Mouse (Mus musculus) spleen, adult 2 months (tissue): ENCODE measurements around the gene Gm38392. TPM values are rescaled to one million over a fixed set of nuclear protein-coding genes. Genes with fewer than 3 reads are reported as not detected.

Source experiments
- DNase-seq, 2 experiments: peaks; one replicate each; pipeline versions ENCODE4 v3.0.0 to v3.0.0-alpha.2; 2012 to 2021; ENCODE audit warnings: low spot score in 2 of 2, low read depth in 1 of 2
- H3K27ac ChIP-seq: fragments of 200-500 bp; 2 replicates; pipeline ENCODE4 v1.5.1; 2012; ENCODE audit warnings: low read length, inconsistent platforms; ENCODE audit not compliant: insufficient read depth
- H3K27me3 ChIP-seq: fragments of 200-500 bp; 2 replicates; pipeline ENCODE4 v1.6.1; 2012; ENCODE audit warnings: mild to moderate bottlenecking, moderate library complexity, low read length, inconsistent platforms; ENCODE audit not compliant: control insufficient read depth, insufficient read depth
- H3K36me3 ChIP-seq: fragments of 200-500 bp; 2 replicates; pipeline ENCODE4 v1.6.1; 2012; ENCODE audit warnings: mild to moderate bottlenecking, low read length, inconsistent platforms; ENCODE audit not compliant: control insufficient read depth, insufficient read depth
- H3K4me1 ChIP-seq: fragments of 200-500 bp; 2 replicates; pipeline ENCODE4 v1.6.1; 2011; ENCODE audit warnings: inconsistent platforms; ENCODE audit not compliant: control insufficient read depth, insufficient read depth, insufficient read length
- H3K4me3 ChIP-seq: fragments of 200-500 bp; 2 replicates; pipeline ENCODE4 v1.5.1; 2011; ENCODE audit warnings: mild to moderate bottlenecking, inconsistent platforms; ENCODE audit not compliant: insufficient read depth, insufficient read length; ENCODE audit errors: extremely low read depth
- CTCF ChIP-seq: fragments of 200-500 bp; IDR thresholded peaks from 2 replicates; pipeline ENCODE4 v1.5.1; 2011; ENCODE audit warnings: mild to moderate bottlenecking, inconsistent platforms; ENCODE audit not compliant: insufficient read depth, insufficient read length, insufficient replicate concordance; ENCODE audit errors: extremely low read depth
- POLR2A ChIP-seq: fragments of 200-500 bp; IDR thresholded peaks from 2 replicates; pipeline ENCODE4 v1.6.1; 2011; ENCODE audit warnings: low read depth, low read length, inconsistent platforms
- WGBS: fragments of 180-500 bp; shearing (Covaris S2); methylation state at CpG from one replicate; pipeline ENCODE4 v1.1.7; 2018; 5-methylcytosine and 5-hydroxymethylcytosine counted together
- polyA plus RNA-seq: library from polyadenylated mRNA; depleted of rRNA; stranded (reverse); fragments of >200 nt; gene quantifications from 2 replicates; pipeline ENCODE4 v1.2.3, GENCODE M21; 2012

Gm38392 gene
- polyA plus RNA-seq, 1 experiment: not detected

- peak overlapping the region; percentile 47 for H3K4me3 ChIP-seq
- TF ChIP-seq POLR2A: no peak
- no peak for TF ChIP-seq CTCF
- DNase-seq: no peak
- H3K4me1 ChIP-seq: peaks cover 15% of the 10 kb centered on the region
- H3K27me3 ChIP-seq: peaks cover 40% of the 10 kb centered on the region
- no peak overlapping the region for H3K27ac ChIP-seq
- 3% methylated on average over 23 of the region's 23 CpGs for WGBS
- H3K36me3 ChIP-seq: no peaks in the 10 kb centered on the region
These were observed 71.4 kb downstream of the Gm38392 start for GRCm38 (mm10) chr3:88215553-88216004.

- Histone ChIP-seq H3K4me1 (peaks cover 15% of the 10 kb centered on the region), H3K36me3 (no peaks in the 10 kb centered on the region), H3K27me3 (peaks cover 42% of the 10 kb centered on the region), H3K27ac (no peak overlapping the region), H3K4me3 (peak overlapping the region; percentile 47; the same call in 1 of the 2 replicates)
- no peak for DNase-seq
- TF ChIP-seq POLR2A: no peak
- no peak for TF ChIP-seq CTCF
- 1% methylated on average over 48 of the region's 48 CpGs for WGBS
These were observed 71.9 kb downstream of the Gm38392 start for GRCm38 (mm10) chr3:88214971-88215552.

- H3K27me3 ChIP-seq: peaks cover 47% of the 10 kb centered on the region
- peak overlapping the region; percentile 26; the same call in 1 of the 2 replicates for H3K4me3 ChIP-seq
These were observed 72.6 kb downstream of the Gm38392 start for GRCm38 (mm10) chr3:88214197-88214938.

GRCm38 (mm10) chr3:88213019-88213418 lies 74.0 kb downstream of the Gm38392 start:
- Histone ChIP-seq H3K27ac (no peak overlapping the region), H3K27me3 (peaks cover 49% of the 10 kb centered on the region), H3K4me1 (peaks cover 15% of the 10 kb centered on the region), H3K4me3 (no peak overlapping the region), H3K36me3 (no peaks in the 10 kb centered on the region)
- DNase-seq: no peak
- TF ChIP-seq CTCF: no peak
- no peak for TF ChIP-seq POLR2A
- WGBS: 6% methylated on average over 2 of the region's 2 CpGs

More at GRCm38 (mm10) chr3:88214197-88214938, 72.6 kb downstream of the Gm38392 start:
- Histone ChIP-seq H3K36me3 (no peaks in the 10 kb centered on the region), H3K27ac (no peak overlapping the region), H3K4me1 (peaks cover 15% of the 10 kb centered on the region)
- DNase-seq: no peak
- 7% methylated on average over 42 of the region's 42 CpGs for WGBS
- TF ChIP-seq CTCF (no peak), POLR2A (no peak)

DNA sequence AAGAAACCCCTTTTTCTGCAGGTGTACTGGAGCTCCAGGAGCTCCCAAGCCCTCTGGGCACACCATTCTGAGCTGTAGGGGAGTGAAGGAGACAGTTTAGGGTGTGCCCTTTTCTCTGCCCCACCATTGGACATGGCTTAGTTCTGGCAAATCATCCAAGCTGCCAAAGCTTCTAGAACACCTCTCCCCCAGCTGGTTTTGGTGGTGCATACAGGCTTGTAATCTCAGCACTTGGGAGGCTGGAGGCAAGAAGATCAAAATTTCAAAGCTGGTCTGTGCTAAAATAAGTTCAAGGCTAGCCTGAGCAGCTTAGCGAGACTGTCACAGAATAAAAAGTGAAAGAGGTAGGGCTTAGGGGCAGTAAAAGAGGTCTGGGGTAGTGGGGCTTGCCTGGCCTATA lies 74.7 kb downstream of the Gm38392 start:
- no peak for TF ChIP-seq CTCF
- no peak for DNase-seq
- H3K27me3 ChIP-seq: peaks cover 52% of the 10 kb centered on the region
- no peak overlapping the region for H3K4me3 ChIP-seq
- no peak overlapping the region for H3K27ac ChIP-seq
- H3K36me3 ChIP-seq: no peaks in the 10 kb centered on the region
- peaks cover 15% of the 10 kb centered on the region for H3K4me1 ChIP-seq
- 15% methylated on average over 1 of the region's 1 CpGs for WGBS

- 24% methylated on average over 2 of the region's 2 CpGs for WGBS
- H3K36me3 ChIP-seq: no peaks in the 10 kb centered on the region
- peaks cover 54% of the 10 kb centered on the region for H3K27me3 ChIP-seq
- H3K27ac ChIP-seq: no peak overlapping the region
- H3K4me3 ChIP-seq: no peak overlapping the region
- TF ChIP-seq CTCF (no peak), POLR2A (no peak)
- peaks cover 15% of the 10 kb centered on the region for H3K4me1 ChIP-seq
- no peak for DNase-seq
These were observed 76.1 kb downstream of the Gm38392 start for GRCm38 (mm10) chr3:88210918-88211317.

DNA sequence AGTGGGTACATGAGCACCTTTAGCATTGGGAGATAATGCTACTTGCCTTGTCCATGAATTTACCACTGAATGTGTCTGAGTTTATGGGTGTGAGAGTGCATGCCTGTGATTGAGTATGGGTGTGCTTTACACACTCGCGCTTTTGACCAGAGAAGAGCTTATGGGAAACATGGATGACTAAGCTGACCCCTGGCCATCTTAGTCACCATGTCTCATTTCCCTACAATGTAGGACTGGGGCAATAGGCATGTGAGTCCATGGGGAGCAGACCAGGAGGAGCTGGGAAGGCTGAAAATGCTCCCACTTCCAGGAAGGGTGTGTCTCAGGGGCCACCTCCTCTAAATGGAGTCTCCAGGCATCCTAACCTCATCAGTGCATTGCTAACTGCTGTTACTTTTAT lies 76.9 kb downstream of the Gm38392 start:
- peaks cover 11% of the 10 kb centered on the region for H3K4me1 ChIP-seq
- H3K36me3 ChIP-seq: no peaks in the 10 kb centered on the region
- TF ChIP-seq CTCF (no peak), POLR2A (no peak)
- H3K27ac ChIP-seq: no peak overlapping the region
- H3K27me3 ChIP-seq: peaks cover 50% of the 10 kb centered on the region
- no peak overlapping the region for H3K4me3 ChIP-seq
- DNase-seq: no peak
- WGBS: 27% methylated on average over 2 of the region's 2 CpGs
